Mouse (Mus musculus) liver, postnatal 0 days (tissue): ENCODE data around the gene Eif2b3.

Source experiments
- CTCF ChIP-seq: sonication (generic); IDR thresholded peaks from 2 replicates; pipeline ENCODE4 v1.5.1; 2016; ENCODE audit warnings: antibody characterized with exemption, low read depth
- EP300 ChIP-seq: IDR thresholded peaks from 2 replicates; pipeline ENCODE4 v1.6.1; 2016; ENCODE audit warnings: antibody characterized with exemption, low read depth, mild to moderate bottlenecking

GRCm38 (mm10) chr4:117019206-117020134 is at the start of gene Eif2b3:
- TF ChIP-seq CTCF: peak; percentile 29
- TF ChIP-seq EP300: no peak
